Mouse (Mus musculus) neutrophil, adult 5-6 weeks (primary cell): ENCODE measurements around the gene Apoc2. TPM values are rescaled to one million over a fixed set of nuclear protein-coding genes. Genes with fewer than 3 reads are reported as not detected.
"Not testable (repeated sequence)": the region's sequence is repeated elsewhere in the genome, so short reads cannot be mapped to it uniquely, and the experiment has no call there.

Source experiments
- ATAC-seq: fragments of 151-379, 151-347 bp; 2 replicates; pipeline ENCODE4 v1.8.0; 2017; ENCODE audit warnings: mild to moderate bottlenecking, moderate TSS enrichment; ENCODE audit not compliant: insufficient number of reproducible peaks, poor library complexity, low FRiP score, severe bottlenecking; ENCODE audit errors: extremely low read depth
- total RNA-seq: library from RNA; stranded (forward); fragments of 200-1000 nt; gene quantifications from 2 replicates; pipeline ENCODE4 v1.2.3, GENCODE M21; 2017

Gene Apoc2
- total RNA-seq, 1 experiment from 2014 or later, result 17.5 TPM

DNA sequence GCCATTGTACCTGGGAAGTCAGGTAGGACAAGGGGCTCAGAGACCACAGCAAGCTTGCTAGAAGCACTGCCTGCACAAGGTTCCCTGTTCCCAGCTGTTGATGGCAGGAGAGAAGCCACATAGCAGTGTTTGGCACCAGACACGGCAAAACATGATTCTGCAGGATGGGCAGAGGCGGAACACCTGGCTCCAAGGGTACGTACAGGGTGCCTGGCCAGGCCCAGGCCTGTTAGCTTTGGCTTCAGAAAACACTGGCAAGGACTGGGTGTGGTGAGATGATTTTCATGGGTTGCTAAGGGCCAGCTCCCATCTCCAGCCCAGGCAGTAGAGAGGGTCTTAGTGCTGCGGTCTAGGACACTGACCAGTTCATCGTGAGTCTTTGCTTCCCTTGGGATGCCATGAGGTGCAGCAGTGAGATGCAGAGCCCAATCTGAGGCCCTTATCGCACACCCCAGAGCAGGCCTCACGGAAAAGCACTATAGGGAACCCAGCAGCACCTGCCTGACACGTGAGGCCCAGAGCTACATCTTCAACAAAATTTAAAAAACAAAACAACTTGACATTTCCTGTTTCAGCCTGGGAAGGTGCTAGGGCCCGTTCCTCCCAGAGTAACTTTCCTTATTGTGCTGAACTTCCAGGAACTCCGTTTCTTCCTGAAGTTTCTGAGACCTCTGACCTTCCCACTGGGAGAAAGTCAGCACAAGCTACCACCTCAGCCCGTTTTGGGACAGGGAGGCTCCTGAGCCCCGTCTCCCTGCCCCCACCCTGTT is 22.7 kb upstream of the Apoc2 start:
- ATAC-seq, result no peak

DNA sequence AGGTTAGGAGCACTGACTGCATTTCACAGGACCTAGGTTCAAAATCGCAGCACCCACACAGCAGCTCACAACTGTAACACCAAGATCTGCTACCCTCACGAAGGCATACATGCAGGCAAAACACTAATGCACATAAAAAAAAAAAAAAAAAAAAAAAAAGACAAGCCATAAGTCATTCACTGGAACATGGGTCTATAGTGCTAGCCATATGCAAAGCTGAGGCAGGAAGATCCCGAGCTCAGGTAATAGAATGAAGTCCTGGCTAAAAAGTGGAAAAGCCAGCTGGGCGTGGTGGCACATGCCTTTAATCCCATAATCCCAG is 22.0 kb upstream of the Apoc2 start:
- no peak for ATAC-seq

DNA sequence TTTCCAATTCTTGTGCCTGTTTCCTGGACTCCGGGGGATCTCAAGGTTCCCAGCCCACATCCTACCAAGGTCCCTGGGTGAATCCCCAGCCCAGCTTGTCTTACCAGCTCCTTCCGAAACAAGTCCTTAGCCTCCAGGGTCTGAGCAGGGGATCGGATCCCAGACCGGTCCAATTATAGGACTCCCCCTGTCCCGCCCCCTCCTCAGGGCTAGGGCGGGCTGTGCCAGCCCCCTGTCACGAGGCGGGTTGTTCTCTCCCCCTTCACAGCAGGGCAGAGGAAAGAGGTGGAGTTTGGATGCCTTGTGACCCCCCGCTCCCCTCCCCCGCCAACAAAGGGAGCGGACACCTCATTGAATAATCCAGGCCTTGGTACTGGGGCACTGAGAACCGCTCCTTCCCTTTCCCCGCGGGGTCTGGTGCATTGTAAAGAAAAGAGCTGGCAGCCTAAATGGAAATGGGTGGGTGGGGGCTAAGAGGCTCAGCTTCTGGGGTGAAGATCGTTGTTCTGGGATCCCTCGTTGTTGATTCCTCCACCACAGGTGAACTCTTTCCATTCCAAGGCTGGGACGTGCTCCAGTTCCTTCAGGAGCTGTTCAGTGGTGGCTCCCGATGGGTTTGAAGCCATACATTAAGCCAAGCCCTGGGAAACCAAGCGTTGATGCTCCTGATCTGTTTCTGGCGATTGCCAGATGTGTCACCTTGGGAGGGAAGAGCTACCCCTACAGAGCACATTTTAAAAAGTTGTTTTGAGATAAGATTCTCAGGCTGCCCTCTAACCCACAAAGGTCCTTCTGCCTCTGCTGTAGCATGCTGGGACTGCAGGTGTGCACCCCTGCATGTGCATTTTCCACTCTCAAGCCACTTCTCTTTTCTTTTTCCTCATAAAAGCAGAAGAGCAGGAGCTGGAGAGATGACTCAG is 21.4 kb upstream of the Apoc2 start, which contains the start of gene Apoe:
TSS of gene Apoe (minus strand) at position 282 of the 920 bp plus-strand sequence.
- peak; percentile 56 for ATAC-seq

DNA sequence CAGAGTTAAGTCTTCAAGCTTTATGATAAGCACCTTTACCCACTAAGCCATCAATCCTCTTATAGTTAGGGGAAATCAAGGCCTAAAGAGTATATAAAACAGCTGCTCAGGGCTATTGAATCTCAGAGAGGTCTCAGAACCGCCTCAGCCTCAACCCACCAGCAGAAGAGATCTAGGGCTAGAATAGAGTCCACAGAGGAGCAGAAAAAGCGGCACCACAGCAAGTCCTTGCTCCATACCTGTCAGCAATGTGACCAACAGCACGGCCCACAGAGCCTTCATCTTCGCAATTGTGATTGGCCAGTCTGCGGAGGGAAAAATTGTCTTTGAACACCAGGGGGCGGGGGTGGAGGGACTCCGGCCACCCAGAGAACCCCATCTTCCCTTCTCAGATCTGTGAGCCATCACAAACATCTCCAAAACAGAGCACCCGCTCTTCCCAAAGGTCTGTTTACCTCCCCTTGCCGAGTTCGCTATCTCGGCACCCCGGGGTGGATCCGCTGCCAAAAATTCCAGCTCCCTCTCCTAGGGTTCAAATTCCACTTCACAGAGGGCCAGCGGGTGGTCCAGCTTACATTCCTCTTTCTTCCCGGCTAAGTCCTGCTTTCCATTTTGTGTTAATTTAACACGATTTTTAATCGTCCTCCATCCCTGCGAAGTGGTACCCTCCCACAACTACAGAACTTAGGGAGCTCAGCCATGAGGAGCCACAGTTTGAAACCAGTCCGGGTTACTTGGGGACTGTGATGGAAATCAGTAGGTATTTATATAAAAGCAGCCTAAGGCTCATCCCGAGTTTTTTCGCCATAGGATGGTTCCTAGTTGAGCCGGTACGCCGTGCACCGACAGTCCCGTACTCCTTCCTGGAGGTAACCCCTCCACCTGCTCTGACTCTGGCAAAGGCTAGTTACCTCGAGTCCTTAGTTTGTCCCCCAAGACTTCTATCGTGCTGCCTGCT is 20.5 kb upstream of the Apoc2 start:
- ATAC-seq, result peak; percentile 33; the same call in 1 of the 2 replicates

DNA sequence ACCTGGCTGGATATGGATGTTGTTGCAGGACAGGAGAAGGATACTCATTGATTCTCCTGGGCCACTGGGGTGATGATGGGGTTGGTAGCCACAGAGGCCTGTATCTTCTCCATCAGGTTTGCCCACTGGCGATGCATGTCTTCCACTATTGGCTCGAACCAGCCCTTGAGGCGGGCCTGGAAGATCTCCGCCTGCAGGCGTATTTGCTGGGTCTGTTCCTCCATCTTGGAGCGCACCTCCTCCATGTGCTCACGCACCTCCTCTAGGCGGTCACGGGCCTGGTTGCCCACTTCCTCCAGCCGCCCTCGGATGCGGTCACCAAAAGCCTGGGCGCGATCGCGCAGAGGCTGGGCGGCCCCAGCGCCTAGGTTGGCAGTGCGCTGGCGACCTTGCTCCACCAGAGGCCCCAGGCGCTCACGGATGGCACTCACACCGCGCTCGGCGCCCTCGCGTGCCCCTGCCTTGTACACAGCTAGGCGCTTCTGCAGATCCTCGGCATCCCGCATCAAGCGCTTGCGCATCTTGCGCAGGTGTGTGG is 18.7 kb upstream of the Apoc2 start:
- no peak for ATAC-seq

DNA sequence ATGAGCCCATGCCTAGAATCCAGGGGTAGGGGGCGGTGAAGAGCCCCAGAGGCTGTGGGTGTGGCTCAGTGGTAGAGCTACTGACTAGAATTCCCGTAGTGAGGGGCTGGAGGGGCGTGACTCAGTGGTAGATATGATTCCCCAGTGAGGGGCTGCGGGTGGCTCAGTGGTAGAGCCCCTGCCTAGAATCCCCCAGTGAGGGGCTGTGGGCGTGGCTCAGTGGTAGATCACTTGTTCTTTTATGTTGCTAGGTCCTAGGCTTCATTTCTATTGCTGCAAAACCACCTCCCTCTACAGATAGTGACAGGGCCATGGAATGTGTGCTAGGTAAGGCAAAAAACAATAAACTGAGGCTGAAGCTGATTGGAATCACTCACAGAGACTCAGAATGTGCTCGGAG is 18.1 kb upstream of the Apoc2 start:
- ATAC-seq, result no peak

DNA sequence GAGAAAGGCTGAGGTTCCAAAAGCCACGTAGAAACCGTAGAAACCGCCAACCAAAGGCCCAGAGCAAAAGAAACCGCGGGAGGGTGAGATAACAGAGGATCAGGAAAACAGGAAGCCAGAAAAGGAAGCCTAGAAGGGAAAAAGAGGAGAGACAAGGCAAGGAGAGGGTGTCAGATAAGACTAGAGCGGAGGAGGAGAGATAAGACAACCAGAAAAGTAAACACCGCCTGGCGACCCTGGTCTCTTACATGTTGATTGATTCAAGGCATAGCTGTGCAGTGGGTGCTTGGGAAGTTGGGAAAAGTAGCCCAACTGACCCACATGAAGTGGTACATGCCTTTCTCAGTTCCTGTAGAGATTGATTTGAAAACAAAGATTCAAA is 17.5 kb upstream of the Apoc2 start:
- ATAC-seq, result no peak

DNA sequence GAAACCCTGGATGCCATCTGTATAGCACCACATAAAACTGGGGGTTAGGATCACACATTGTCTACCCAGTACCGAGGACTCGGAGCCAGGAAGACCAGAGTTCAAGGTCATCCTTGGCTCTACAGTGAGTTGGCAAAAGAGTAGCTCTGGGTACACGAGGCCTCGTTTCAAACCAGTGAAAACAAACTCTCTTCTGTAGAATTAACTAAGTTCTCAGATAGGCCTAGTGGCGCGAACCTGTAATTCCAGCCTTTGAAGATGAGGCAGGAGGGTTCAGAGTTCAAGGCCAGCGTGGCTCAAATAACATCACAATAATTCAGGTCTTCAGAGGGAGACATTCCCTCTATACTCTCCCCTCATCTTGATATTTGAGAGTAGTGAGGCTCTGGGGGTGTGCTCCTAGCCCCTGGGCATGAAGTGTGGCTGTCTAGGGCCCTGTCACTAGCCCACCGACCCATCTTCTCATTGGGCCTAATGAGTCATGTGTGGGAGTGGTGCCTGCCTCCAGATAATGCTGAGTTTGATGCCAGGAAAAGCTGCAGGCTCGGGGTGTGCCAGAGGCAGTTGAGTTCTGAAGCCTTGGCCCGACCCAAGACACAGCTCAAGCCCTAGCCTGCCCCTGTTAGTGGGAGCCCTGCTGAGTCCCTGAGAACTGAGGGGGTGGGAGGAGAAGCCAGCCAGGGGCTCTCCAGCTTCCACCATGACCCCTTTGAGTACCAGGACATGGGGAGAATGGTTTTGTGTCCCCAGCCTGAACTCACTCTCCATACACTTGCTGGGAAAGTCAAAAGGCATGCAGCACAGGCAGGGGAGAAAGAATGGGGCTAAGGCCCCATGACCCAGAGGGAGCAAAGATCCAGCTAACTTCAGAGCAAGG is 16.8 kb upstream of the Apoc2 start:
- ATAC-seq, result no peak

DNA sequence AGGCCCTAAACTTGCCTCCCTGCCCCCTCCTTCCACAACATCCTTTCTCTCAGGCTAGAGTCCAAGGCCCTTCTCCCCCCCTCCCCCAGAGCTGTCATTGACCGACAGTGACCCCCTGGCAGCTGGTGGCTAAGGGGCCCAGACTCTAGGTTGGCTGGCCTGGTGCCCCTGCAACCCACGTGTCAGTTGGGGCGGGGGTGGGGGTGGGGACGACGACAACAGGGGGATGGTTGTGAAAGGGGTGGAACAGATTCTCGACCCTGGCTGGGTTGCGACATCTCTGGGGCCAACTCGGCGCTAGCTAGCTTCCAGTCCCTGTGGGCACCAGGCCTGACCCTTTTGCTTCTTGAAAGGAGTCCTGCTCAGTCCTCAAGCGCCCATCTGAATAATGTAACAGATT is 15.7 kb upstream of the Apoc2 start:
- no peak for ATAC-seq

DNA sequence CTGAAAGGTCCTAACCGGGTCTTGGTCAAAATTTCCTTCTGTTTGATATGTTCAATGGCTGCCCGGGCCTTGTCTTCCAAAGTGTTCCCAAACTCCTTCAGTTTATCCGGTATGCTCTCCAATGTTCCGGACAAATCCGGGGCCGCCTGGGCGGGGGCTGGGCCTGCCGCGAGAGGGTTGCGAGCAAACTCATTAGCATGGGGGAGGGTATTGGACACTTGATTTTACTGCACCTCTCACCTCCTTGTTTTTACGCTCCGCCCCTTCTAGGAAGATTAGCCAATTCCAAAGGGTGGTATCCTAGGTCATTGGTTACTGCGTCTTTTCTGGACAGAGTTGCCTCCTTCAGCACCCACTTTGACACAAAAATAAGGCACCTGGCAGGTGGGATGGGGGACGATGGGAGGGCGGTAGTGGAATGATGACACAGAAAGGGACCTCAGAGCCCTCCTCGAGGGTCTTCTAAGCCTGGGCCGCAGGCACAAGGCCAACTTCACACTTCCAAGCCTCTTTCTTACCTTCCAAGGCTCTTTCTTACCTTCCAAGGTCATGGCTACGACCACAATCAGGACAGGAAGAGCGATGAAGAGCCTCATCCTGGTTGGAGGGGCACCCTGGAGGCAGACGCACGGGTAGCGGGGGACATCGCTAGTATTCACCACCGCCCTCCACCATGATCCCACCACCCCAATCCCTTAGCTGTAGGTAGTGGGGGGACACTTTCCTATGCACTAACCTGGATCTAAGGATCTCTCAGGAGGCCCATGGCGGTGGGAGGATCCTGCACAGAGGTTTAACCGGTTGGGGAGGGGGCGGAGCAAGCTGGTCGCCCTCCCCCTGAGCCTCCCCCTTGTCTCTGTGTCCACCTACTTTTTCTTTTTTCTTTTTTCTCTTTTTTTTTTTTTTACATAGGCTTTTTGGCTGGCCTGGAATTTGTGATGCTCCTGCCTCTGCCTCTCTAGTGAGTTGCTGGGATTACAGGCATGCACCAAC is 14.4 kb upstream of the Apoc2 start, which contains the start of gene Apoc1:
TSS of gene Apoc1 (minus strand) at position 788 of the 993 bp plus-strand sequence.
- ATAC-seq, result no peak

DNA sequence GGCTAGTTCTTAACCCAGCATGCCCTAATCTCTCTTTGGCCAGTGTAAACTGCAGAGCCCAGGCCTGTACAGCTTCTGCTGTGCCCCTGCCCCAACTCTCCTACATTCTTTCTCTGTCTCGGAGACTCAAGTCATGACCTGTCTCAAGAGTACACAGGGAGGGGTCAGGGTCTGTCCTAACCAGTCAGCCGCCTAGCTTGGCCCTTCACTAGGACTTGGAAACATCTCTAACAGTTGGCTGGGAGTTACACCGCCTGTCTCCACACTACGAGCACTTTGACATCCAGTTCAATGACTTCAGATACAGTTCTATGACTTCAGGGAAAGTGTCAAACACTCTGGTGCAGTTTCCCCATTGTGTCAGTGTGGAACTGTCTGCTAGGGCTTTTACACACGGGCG is 13.7 kb upstream of the Apoc2 start:
- no peak for ATAC-seq

DNA sequence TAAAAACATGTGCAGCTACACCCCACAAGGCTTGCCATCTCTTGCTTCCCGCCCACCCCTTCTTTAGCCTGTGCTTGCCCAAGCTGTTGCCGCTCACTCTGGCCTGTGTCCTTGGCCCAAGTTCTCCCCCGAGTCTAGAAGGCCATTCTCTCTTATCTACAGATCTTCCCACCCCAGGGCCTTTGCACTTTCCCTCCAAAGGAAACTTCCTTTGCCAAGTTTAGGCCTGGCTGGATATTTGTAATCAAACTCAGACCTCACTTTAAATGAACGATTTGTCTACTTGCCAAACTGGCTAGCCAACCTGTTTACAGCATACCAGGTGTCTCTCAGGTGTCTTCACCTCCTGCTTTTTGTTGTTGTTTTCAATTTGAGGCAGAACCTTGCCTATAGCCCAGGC is 13.1 kb upstream of the Apoc2 start:
- ATAC-seq, result no peak

DNA sequence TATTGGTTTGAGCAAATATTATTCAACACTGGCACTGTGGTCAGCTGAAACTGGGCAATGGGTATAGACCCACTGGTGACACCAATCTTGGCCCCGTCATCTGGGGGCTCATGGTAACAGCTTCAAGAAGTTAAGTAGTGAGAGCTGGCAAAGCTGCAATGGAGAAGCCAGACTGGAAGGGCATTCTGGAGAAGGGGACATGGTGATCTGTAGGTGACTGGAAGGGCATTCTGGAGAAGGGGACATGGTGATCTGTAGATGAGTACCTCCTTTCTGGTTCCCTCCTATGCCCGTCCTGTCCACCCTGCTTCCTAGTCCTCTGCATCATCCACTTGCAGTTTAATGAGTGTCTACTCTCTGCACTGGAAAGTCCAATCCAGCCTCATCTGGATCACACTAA is 10.9 kb upstream of the Apoc2 start:
- ATAC-seq, result no peak

DNA sequence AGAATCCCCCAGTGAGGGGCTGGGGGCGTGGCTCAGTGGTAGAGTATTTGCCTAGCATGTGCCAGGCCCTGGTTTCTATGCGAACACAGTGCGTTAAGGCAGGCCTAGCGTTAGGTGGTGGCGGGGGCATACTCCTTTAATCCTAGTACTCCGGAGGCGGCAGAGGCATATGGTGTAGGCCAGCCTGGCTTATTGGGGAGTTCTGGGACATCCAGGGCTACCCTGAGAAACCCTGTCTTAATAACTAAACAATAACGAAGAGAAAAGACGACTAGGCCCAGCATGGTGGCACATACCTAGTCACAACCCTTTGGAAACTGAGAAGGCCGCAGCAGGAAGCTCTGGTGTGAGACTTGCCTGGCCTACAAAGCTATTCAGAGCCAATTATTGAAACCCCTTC is 10.4 kb upstream of the Apoc2 start:
- no peak for ATAC-seq

DNA sequence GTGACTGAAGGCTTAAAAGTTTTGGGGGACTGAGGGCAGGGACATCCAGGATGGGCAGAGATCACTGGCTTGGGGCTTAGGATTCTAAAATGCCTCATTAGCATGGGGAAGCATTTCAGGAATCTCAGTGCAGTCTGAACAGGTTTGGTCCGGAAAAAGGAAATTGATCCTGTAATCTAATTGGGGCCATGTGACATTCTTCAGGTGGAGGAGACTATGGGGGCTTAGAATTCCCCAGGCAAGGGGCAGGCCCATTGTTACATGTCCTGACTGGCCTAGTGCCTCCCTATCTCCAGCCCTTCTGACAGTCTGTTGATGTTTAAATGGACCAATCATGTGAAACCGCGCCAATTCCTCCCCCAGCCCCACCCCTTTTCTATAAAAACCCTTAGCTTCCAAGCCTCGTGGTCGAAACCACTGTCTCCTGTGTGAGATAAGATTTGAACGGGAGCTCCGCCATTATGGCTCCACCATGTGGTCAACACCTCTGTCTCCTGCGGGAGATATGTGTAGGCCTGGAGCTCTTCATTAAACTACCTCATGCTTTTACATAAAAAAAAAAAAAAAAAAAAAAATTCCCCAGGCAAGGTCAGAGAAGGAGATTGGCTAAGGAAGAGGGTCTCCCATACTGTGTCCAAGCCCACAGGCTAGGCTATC is 9.3 kb upstream of the Apoc2 start:
- not testable (repeated sequence) for ATAC-seq

DNA sequence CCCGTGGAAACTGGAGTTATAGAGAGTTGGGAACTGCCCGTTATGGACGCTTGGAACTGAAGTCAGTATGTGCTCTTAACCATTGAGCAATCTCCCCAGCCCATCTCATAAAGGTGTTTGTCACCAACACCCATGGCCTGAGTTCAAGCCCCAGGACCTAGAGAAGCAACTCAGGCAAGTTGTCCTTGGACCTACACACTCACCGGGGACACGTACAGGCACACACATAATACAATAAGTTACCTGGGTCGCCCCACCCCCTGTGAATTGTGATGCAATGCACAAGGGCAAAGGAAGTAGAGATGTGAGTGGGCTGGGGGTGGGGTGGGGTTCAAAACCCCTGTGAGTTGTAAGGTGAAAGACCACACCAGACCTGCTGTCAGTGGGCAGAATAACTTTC is 8.8 kb upstream of the Apoc2 start:
- ATAC-seq, result no peak
